In the genomic region with DNA sequence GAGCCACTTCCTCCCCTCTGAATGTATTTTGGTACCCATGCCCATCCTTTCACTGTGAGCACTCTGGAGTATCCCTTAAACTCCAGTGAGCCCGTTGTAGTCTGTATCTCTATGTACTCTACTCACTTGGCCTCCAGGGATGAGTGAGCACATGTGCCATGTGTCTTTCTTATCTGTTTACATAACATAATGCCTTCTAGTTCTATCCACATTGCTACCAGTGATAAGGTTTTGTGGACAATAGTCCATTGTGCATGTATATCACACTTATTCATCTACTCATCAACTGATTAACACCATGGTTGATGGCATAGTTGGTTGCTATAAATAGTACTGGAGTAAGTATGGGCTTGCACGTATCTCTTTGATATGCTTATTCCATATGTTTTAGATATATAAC, we compare ENCODE assay signal across 20 mouse cellular contexts. TPM values are rescaled to one million over a fixed set of nuclear protein-coding genes. Genes with fewer than 3 reads are reported as not detected.
"Had no signal": no experiment of that assay in that cellular context is flagged by ENCODE, and none has a peak within 500 bp of the region (broad histone marks: within the 10 kb centered on the region; RNA-seq: fewer than 3 reads in every experiment).

No protein-coding gene starts in this region.

- H3K4me2 ChIP-seq: limb, embryonic 15.5 days; lung, embryonic 14.5 days; midbrain, embryonic 12.5 days; neural tube, embryonic 13.5 days had no signal

- DNase-seq: kidney, adult 11 months; kidney, adult 9 months; kidney, postnatal 36 days; layer of hippocampus, adult 9-11 months; layer of hippocampus, postnatal 36 days; lung, embryonic 14.5 days; lung, postnatal 10 days; lung, postnatal 4 days; thymus, postnatal 14 days had no signal

- H3K4me1 ChIP-seq: limb, embryonic 15.5 days; midbrain, embryonic 12.5 days; neural tube, embryonic 13.5 days had no signal

- H3K36me3 ChIP-seq: limb, embryonic 15.5 days; midbrain, embryonic 12.5 days; neural tube, embryonic 13.5 days had no signal

- H3K4me3 ChIP-seq: limb, embryonic 15.5 days; megakaryocyte, embryonic 14.5 days; midbrain, embryonic 12.5 days; neural tube, embryonic 13.5 days had no signal

- H3K27me3 ChIP-seq: limb, embryonic 15.5 days; megakaryocyte, embryonic 14.5 days; midbrain, embryonic 12.5 days; neural tube, embryonic 13.5 days had no signal

- ATAC-seq: midbrain, embryonic 16.5 days had no signal

- H3K9ac ChIP-seq: limb, embryonic 15.5 days; lung, embryonic 14.5 days; midbrain, embryonic 12.5 days; neural tube, embryonic 13.5 days had no signal

- H3K9me3 ChIP-seq: limb, embryonic 15.5 days; megakaryocyte, embryonic 14.5 days; midbrain, embryonic 12.5 days; neural tube, embryonic 13.5 days had no signal

- H3K27ac ChIP-seq: kidney, postnatal 0 days; limb, embryonic 15.5 days; midbrain, embryonic 12.5 days; neural tube, embryonic 13.5 days; stomach, postnatal 0 days had no signal

RNA-seq across cellular contexts. Expression of a gene that starts 12.9 kb away (rescaled TPM):
- total RNA-seq: layer of hippocampus, adult 18-20 months; layer of hippocampus, postnatal 36 days; left cerebral cortex, adult 8-10 months; left cerebral cortex, postnatal 25 days had no signal
- polyA plus RNA-seq: kidney, postnatal 0 days; limb, embryonic 11.5 days; limb, embryonic 15.5 days; lung, embryonic 14.5 days; midbrain, embryonic 12.5 days; midbrain, embryonic 16.5 days; neural tube, embryonic 13.5 days; stomach, postnatal 0 days had no signal

RNA-seq across cellular contexts. Expression of a gene that starts 34.7 kb away (rescaled TPM):
- total RNA-seq: layer of hippocampus, adult 18-20 months; layer of hippocampus, postnatal 36 days; left cerebral cortex, adult 8-10 months; left cerebral cortex, postnatal 25 days had no signal
- polyA plus RNA-seq: kidney, postnatal 0 days; limb, embryonic 11.5 days; limb, embryonic 15.5 days; lung, embryonic 14.5 days; midbrain, embryonic 12.5 days; midbrain, embryonic 16.5 days; stomach, postnatal 0 days had no signal
